Mouse (Mus musculus) thymus, postnatal 0 days (tissue): ENCODE measurements around the gene Mettl16. TPM values are rescaled to one million over a fixed set of nuclear protein-coding genes. Genes with fewer than 3 reads are reported as not detected.

Source experiments
- DNase-seq: peaks from one replicate; pipeline ENCODE4 v3.0.0-alpha.2; 2015; ENCODE audit warnings: low spot score
- polyA plus RNA-seq: library from polyadenylated mRNA; unstranded; fragments of >200 nt; fragmentation: Nextera tagmentation; extraction: Ambion mirVana; gene quantifications from 2 replicates; pipeline ENCODE4 v1.2.1, GENCODE M21; 2015

Mettl16 gene
- polyA plus RNA-seq = 30.3 and 34.3 TPM in 2 replicates

- DNase-seq = peak; percentile 98
Measured at GRCm38 (mm10) chr11:74770595-74771207, at the start of gene Mettl16. Gene Mettl16, plus strand, starts transcription at chr11:74770830.

GRCm38 (mm10) chr11:74721141-74721540 lies 49.5 kb upstream of the Mettl16 start:
- DNase-seq = no peak

- DNase-seq = no peak
Measured at GRCm38 (mm10) chr11:74721971-74722370, 48.7 kb upstream of the Mettl16 start.

- peak; percentile 91 for DNase-seq
Measured at GRCm38 (mm10) chr11:74723357-74724234, 47.0 kb upstream of the Mettl16 start.

GRCm38 (mm10) chr11:74724235-74724791 lies 46.3 kb upstream of the Mettl16 start, which contains the start of gene Pafah1b1:
Gene Pafah1b1, minus strand, starts transcription at chr11:74724670.
- peak; percentile 96 for DNase-seq

GRCm38 (mm10) chr11:74725181-74725580 lies 45.4 kb upstream of the Mettl16 start:
- no peak for DNase-seq

- no peak for DNase-seq
Measured at GRCm38 (mm10) chr11:74734917-74735316, 35.7 kb upstream of the Mettl16 start.

- DNase-seq = no peak
Measured at GRCm38 (mm10) chr11:74737861-74738260, 32.8 kb upstream of the Mettl16 start.

- DNase-seq = no peak
Measured at GRCm38 (mm10) chr11:74748022-74748421, 22.6 kb upstream of the Mettl16 start.

- no peak for DNase-seq
Measured at GRCm38 (mm10) chr11:74749241-74749640, 21.4 kb upstream of the Mettl16 start.

- no peak for DNase-seq
Measured at GRCm38 (mm10) chr11:74750662-74751351, 19.8 kb upstream of the Mettl16 start.

- DNase-seq = no peak
Measured at GRCm38 (mm10) chr11:74751352-74752066, 19.1 kb upstream of the Mettl16 start.

- no peak for DNase-seq
Measured at GRCm38 (mm10) chr11:74756631-74757030, 14.0 kb upstream of the Mettl16 start.

- DNase-seq = no peak
Measured at GRCm38 (mm10) chr11:74761011-74761705, 9.5 kb upstream of the Mettl16 start.

GRCm38 (mm10) chr11:74763960-74764625 lies 6.5 kb upstream of the Mettl16 start:
- no peak for DNase-seq

GRCm38 (mm10) chr11:74767469-74767868 lies 3.2 kb upstream of the Mettl16 start:
- DNase-seq = no peak

GRCm38 (mm10) chr11:74768045-74768444 lies 2.6 kb upstream of the Mettl16 start:
- DNase-seq = peak; percentile 55

GRCm38 (mm10) chr11:74770037-74770436 lies 593 bp upstream of the Mettl16 start:
- DNase-seq = no peak

- no peak for DNase-seq
Measured at GRCm38 (mm10) chr11:74771234-74771633, 604 bp downstream of the Mettl16 start.

GRCm38 (mm10) chr11:74771650-74772049 lies 1.0 kb downstream of the Mettl16 start:
- DNase-seq = no peak
